Mouse (Mus musculus) retina, postnatal 1 day (tissue): ENCODE measurements around the gene Mbd5.

Experiments
- DNase-seq: peaks from one replicate; pipeline ENCODE4 v3.0.0-alpha.2; 2012

Gene Mbd5

DNA sequence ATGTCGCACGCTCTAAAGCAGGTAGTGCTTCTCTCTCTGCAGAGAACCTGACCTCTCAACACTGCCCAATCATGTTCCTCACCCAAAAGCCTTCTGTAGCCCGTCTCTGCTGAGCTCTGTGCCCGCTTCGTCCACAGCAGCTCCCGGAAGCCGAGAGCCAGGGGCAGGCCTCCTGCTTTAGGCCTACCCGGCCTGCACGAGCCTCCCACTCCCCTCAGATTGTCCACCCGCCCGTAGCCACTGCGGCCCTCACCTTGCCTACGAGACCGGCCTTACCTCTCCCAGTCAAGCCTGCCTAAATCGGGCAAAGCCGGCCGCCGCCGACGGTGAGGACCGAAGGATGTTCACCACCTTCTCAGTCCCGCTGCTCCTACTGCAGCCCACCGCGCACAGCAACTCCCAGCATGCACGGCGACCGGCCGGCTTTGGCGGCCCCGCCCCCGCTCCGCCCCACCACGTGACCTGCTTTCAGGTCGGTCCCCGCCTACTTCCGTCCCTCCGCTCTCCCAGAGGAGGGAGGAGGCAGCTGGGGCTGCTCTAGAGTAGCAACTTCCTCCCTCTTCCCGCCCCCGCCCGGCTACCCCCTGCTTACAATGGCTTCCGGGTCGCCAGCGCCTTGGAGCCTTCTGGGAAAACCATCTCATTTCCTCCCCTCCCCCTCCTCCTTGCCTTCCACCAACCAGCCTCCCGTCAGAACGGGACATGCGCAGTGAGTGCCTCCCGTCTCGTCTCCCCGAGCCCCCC lies at the start of gene Mbd5:
Gene Mbd5 (plus strand): TSS at position 668 of the 744 bp plus-strand sequence.
- DNase-seq = peak; percentile 100

- DNase-seq = peak; percentile 34
Measured at GRCm38 (mm10) chr2:48908866-48909265, 40.4 kb upstream of the Mbd5 start.

GRCm38 (mm10) chr2:48914185-48914584 lies 35.1 kb upstream of the Mbd5 start:
- no peak for DNase-seq

DNA sequence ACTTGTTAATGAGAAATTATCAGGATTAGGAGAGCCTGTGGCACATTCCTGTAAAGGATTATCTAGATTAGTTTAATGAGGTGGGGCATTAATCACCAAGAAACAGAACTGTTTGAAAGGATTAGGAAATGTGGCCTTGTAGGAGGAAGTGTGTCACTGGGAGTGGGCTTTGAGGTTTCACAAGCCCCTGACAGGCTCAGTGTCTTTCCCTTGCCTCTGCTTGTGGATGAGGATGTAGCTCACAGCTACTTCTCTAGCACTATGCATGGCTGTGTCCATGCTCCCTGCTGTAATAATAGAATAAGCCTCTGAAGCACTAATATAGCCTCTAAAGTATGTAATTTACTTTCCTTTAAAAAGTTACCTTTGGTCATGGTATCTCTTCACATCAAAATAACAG lies 33.5 kb upstream of the Mbd5 start:
- DNase-seq = peak; percentile 68

GRCm38 (mm10) chr2:48935058-48935457 lies 14.2 kb upstream of the Mbd5 start:
- no peak for DNase-seq

DNA sequence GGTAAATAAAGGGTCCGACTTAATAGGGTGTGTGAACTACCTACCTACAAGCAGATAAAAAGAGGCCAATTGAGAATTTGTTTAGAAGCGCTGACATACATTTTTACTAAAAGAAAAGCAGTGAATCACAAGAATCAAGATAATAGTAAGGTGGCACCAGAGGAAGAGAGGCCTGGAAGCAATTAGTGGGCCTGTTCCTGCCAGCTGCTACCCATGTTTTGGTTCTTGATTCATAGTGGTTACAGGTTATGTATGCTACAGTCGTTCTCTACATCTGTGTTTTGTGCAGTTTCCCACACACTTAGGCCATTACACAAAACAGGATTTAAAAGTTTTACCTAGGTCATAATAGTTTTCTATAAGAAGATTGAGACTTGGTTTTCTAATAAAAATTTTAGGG lies 1.5 kb upstream of the Mbd5 start:
- peak; percentile 1 for DNase-seq

DNA sequence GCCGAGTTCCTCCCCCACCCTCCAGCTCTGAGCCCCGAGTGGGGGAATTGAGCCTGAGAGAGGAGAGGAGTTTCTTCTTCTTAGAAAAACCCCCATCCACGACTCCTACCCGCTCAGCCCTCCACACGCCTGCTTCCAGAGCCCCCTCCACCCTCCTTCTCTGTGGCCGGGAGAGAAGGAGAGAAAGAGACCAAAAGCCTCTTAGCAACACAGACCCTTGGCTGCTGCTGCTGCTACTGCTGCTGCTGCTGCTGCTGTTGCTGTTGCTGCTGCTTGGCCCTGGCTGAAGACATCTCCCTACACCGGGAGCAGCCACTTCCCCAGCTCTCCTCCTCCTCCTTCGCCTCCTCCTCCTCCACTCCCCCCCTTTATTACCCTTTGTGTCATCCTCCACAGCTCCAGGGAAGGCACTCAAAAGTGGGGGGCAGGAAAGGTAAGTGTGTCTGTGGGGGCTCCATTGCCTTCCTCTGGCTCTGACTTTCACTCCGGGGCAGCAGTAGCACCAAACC lies 489 bp downstream of the Mbd5 start:
- no peak for DNase-seq

GRCm38 (mm10) chr2:48950252-48950315 lies 776 bp downstream of the Mbd5 start, which contains the start of gene Orc4:
Orc4 (minus strand) TSS chr2:48950277.
- DNase-seq = no peak

DNA sequence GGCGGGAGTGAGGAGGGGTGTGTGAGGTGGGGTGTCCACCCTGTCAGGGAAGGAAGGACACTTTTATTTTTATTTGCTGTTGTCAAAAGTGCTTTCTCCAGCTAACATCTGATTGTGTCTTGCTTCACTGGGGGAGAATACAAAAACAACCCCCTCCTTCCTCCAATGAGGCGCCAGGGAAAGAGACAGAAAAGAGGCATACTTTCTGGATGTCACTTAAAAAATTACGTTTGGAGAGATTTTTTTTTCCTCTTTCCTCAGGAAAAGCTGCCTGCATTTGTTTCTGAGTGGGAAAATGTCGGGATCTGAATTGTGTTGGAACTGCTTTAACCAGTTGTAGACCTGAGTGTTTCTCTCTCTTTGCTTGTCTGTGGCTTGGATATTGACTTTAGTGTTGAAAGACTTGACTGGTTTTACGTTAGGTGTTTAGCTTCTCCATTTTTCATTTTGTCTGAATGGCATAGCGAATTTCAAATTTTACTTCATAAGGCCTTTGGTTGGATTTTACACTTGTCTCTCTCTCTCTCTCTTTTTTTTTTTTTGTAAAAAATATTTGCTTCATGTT lies 1.1 kb downstream of the Mbd5 start:
- DNase-seq = no peak

DNA sequence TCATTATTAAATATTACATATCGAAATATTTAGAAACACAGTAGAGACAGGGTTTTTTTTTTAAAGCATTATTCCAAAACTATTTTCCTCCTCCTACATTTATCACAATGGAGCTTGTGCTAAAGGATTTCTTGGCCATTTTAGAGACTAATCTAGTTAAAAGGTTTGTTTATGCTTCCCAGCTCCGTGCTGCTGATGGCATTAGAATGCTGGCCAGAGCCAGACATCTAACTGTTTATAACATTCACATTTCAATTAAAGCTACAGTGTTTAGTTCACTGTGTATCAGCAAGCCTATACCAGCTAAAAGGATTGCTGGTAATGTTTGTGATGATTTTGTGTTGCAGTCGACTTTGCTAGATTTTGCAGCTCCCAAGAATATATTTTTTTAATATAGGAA lies 7.3 kb downstream of the Mbd5 start:
- DNase-seq = no peak

- no peak for DNase-seq
Measured at GRCm38 (mm10) chr2:48978920-48979319, 29.6 kb downstream of the Mbd5 start.

GRCm38 (mm10) chr2:48990322-48990721 lies 41.0 kb downstream of the Mbd5 start:
- no peak for DNase-seq

GRCm38 (mm10) chr2:49040481-49040880 lies 91.2 kb downstream of the Mbd5 start:
- DNase-seq = no peak

GRCm38 (mm10) chr2:49050030-49050429 lies 100.7 kb downstream of the Mbd5 start:
- DNase-seq = no peak

DNA sequence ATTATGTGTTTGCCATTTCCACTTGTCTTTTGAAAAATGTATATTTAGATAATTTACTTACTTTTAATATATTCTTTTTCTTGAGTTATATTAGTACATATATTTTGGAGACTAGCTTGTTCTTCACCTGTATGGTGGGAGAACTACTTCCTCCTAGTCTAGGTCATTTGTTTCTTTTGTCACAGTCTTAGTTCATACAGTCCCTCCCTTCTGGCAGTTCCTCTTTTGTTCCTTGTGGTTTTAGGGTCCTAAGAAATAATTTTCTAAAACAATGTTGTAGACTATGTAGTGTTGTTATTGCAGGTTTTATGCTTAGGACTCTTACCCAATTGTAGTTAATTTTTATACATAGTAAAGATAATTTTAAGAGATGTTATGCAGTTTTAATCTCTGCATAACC lies 118.6 kb downstream of the Mbd5 start:
- no peak for DNase-seq

DNA sequence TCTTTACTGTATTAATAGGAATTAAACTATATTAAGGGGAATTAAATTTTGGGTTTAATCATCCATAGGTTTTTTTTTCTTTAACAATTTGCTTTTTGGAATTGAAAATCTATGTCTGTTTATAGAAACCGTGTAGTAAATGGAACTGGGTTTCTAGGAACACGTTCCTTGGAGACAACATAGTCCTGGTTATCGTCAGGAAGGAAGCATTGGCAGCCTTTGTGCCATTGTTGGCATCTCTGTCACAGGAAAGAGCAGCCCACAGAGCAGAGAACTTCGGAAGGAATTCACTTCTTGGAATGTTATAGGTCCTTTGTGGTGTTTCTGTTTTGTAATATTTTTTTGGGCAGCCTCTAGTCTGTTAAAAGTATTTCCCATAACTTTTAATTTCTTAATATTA lies 135.7 kb downstream of the Mbd5 start:
- DNase-seq = no peak

DNA sequence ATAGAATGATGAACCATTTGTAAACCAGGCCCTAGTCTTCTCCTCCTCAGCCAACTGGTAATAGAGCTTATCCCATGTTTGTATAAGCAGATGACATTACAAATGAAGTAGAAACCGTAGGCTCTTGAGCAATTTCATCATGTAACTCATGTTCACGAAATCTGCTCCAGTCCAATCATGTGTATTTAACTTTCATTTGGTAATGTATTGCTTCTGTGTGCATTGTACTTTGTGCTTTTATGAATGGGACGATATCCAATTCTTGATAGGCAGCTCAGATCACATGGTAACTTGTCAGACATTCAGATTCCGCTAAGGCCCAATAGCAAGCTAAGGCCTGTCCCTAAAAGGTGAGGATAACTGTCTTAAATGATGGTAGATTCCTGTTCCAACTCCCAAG lies 141.5 kb downstream of the Mbd5 start:
- DNase-seq = no peak

- DNase-seq = no peak
Measured at GRCm38 (mm10) chr2:49096765-49097164, 147.5 kb downstream of the Mbd5 start.

- no peak for DNase-seq
Measured at GRCm38 (mm10) chr2:49108906-49109305, 159.6 kb downstream of the Mbd5 start.

DNA sequence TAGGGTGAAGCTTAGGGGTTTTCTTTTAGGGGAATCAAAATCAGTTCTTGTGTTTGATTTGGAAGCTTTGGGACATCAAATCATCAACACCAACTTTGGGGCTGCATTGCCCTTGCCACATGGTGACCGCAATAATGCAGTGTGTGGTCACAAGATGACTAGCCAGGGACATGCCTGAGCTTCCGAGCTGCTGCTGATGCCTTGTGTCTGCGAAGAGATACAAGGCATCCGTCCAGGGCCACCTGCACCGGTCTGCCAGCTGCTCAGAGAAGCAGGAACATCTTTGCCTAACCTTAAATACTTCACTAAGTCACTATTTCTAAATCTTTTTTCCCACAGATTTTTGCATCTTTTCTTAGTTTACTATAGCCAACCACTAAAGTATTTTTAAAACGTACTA lies 170.6 kb downstream of the Mbd5 start:
- DNase-seq = no peak

GRCm38 (mm10) chr2:49121603-49122002 lies 172.3 kb downstream of the Mbd5 start:
- no peak for DNase-seq

DNA sequence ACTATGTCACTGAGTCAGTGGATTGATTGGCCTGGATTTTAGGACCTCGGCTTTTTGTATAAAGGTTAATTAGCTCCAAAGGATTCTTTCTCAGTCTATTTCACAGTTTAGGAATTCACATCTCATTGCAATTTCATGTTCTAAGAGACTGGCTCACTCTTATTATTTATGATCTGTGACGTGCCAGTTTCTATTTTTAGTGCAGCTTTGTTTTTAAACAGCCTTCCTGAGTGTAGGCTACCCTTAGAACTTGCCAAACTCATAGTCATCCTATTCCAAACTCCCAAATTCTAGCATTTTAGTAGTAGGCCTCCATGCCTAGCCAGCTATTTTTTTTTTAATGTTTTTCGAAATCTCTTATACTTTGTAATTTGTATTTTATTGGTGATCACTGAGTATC lies 192.9 kb downstream of the Mbd5 start:
- DNase-seq = peak; percentile 2

GRCm38 (mm10) chr2:49153649-49154048 lies 204.3 kb downstream of the Mbd5 start:
- DNase-seq = no peak

- DNase-seq = peak; percentile 9
Measured at GRCm38 (mm10) chr2:49160232-49160947, 211.1 kb downstream of the Mbd5 start.

DNA sequence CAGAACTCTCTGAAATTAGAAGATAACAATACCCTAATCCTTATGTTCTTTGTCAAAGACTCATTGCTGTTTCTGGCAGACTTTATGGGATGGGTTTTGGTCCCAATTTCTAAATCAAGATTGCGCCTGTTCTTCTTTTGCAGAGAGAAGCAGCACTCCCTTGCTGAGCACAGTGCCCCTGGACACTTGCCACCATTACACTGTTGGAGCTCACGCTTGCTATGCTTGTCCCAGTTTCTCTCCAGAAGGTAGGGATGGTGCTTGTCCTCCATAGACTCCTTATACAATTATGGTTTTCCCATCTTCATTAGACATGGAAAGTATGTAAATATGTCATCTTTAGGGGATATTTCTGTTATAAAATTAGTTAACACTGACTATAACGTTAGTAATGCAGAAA lies 220.5 kb downstream of the Mbd5 start:
- DNase-seq = no peak
